Mouse (Mus musculus): ENCODE measurements around the gene Snrpe.

Gene Snrpe

DNA sequence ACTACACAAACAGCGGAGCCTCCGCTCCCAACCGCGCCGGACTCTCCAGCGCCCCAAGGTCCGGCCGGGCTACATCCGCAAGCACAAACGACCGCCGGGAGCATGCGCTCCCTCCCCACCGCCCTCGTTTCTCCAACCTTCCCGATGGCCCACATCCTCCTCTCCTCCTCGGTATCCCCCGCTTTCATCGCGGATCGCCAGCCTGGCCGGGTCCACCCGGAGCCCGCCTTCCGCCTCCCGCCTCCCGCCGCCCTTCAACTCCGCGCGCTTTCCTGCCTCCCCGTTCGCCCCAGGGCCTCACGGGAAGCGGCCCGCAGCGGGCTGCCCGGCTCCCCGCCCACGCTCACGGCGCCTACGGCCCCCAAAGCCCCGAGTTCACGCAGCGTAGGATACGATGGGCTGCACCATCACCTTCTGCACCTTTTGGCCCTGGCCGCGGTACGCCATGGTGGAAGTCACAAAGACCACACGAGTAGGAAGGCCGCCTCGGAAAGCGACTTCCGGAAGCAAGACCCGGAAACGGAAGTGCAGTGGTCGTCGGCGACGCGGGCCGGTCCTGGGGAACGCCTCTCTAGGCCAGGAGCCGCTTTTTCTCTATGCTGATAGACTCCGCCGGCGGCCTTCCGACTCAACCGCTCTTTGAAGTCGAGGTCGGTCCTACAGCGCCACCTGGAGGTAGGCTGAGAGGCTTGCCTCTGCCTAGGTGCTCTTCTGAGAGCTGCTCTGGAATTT, at the start of gene Snrpe:
Gene Snrpe, minus strand, starts transcription at position 521 of the 732 bp plus-strand sequence.
- peak; percentile 97 for DNase-seq (ENCODE audit: low read depth, low spot score)

DNA sequence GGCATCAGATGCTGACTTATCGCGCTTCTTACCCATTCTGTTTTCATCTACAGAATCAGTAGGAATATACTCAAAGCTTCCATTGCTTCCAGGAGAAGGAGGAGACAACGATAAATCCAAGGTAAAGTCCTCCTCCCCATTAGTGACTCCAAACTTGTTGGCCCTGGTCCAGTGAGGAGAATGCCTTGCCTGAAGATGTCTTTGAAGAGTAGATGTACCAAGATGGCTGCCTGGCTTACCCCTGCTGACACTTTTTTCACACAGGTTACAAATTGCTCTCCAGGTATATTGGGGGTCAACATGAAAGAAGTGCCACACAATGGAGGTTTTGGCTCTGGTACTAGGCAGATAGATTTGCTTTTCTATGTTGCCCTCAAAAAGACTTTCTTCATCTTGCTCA, 48.8 kb upstream of the Snrpe start:
- no peak for DNase-seq (ENCODE audit: low read depth, low spot score)

- no peak for DNase-seq (ENCODE audit: low read depth, low spot score)
Measured at GRCm38 (mm10) chr1:133656811-133657210, 46.7 kb upstream of the Snrpe start.

- DNase-seq (ENCODE audit: low read depth, low spot score) = no peak
Measured at GRCm38 (mm10) chr1:133653033-133653432, 42.9 kb upstream of the Snrpe start.

DNA sequence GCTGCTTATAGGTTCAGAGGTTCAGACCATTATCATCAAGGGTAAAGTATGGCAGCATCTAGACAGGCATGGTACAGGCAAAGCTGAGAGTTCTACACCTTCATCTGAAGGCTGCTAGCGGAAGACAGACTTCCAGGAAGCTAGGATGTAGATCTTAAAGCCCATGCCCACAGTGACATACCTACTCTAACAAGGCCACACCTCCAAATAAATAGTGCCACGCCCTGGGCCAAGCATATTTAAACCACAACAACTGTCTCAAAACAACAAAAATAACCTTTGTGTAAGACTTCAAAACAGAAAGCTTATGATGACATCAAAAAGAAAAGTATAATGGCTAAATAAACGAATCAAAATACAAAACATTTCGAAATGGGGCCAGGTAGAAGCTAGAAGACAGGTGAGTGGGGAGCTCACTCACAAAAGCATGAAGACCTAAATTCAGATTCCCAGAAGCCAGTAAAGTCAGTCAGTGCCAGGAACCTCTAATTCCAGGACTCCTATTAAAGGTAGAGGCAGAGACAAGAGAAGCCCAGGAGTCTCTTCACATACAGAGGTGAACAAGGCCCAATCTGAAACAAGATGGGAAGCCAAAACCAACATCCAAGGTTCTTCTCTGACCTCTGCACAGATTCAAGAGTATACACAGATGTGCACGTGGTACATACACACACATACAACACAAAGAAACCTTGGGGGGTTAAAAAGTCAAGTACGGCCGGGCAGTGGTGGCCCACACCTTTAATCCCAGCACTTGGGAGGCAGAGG, 40.4 kb upstream of the Snrpe start:
- DNase-seq (ENCODE audit: low read depth, low spot score) = no peak

DNA sequence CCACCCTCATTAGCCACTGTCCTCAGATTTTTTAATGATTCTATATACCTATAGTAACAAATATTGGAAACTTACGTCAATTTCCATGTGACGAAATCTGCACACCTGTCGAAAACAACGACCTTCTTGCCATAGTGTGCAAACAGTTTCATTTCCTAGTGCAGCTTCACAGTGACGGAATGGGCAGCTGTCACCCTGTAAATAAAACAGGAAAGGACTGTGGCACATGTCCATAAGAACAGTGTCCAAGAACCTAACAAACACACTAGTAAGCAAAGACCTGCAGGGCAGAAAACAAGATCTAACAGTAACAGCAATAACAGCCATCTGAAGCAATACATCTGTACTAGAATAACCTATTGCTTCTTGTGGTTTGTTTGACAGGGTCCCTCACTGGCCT, 35.6 kb upstream of the Snrpe start:
- DNase-seq (ENCODE audit: low read depth, low spot score) = peak; percentile 44

DNA sequence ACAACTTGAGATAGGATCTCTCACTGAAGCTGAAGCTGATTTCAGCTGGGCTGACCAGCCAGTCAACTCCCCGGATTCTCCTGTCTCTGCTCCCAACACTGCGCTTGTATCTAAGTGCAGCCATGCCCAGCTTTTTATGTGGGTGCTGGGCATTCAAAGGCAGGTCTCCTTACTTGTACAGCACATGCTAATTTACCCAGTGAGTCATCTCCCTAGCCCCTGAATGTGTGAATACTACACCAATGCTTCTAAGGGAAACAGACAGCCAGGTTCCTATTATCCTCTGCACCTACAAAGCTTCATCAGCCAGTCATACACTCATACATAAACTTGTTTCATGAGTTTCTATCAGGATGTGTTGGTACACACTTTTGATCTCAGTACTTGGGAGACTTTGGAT, 31.1 kb upstream of the Snrpe start:
- no peak for DNase-seq (ENCODE audit: low read depth, low spot score)

- no peak for DNase-seq (ENCODE audit: low read depth, low spot score)
Measured at GRCm38 (mm10) chr1:133638517-133638916, 28.4 kb upstream of the Snrpe start.

DNA sequence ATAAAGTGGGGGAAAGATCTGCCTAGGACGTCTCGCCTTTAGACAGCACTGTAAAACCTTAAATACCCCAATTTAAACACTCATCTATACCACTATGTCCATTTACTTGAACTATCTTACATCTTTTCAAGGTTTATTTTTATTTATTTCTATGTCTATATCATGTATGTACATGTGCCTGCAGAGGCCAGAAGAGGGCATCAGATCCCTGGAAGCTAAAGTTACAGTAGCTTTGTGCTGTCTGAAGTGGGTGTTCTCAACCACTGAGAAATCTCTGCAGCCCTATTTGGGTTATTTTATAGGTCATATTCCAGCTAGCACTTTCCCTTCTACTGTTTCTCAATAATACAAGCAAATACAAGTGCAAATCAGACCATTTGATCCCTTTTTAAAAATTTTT, 22.1 kb upstream of the Snrpe start:
- DNase-seq (ENCODE audit: low read depth, low spot score) = no peak

DNA sequence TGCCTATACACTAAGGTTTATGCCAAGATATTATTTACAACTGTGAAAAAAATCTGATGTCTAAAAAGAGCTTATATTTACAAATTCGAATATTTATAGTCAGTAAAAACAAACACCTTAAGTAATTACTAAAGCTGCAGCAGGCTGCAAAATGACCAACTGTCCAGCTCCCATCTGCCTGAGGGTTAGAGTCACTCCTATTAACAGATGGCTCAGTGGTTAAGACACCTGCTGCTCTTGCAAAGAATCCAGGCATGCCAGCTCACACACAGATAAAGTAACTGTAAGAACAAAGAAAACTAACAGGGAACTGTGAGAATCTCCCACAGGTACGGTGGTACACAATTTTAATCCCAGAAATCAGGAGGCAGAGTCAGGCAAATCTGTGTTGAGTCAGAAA, 15.0 kb upstream of the Snrpe start:
- no peak for DNase-seq (ENCODE audit: low read depth, low spot score)

- no peak for DNase-seq (ENCODE audit: low read depth, low spot score)
Measured at GRCm38 (mm10) chr1:133618311-133618710, 8.2 kb upstream of the Snrpe start.

DNA sequence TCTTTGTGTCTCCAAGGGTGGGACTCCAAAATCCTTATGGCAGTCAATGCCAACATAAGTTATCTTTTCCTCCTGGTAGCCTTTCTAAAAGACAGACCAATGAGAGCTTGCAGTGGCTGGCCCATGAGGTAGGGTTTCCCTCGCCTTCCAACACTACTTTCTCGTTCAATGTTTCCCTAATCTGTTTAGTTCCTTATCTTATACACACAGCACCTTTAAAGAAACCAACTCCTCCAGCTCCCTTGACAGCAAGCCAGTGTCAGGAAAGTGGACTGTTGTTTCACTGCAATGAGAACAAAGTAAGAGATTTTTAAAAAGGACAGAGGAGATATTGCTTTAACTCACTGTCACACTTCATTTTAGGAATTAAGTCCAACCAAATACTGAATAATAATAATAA, 7.8 kb upstream of the Snrpe start:
- DNase-seq (ENCODE audit: low read depth, low spot score) = no peak

GRCm38 (mm10) chr1:133613817-133614216, 3.7 kb upstream of the Snrpe start:
- no peak for DNase-seq (ENCODE audit: low read depth, low spot score)

- DNase-seq (ENCODE audit: low read depth, low spot score) = no peak
Measured at GRCm38 (mm10) chr1:133611436-133611835, 1.3 kb upstream of the Snrpe start.

DNA sequence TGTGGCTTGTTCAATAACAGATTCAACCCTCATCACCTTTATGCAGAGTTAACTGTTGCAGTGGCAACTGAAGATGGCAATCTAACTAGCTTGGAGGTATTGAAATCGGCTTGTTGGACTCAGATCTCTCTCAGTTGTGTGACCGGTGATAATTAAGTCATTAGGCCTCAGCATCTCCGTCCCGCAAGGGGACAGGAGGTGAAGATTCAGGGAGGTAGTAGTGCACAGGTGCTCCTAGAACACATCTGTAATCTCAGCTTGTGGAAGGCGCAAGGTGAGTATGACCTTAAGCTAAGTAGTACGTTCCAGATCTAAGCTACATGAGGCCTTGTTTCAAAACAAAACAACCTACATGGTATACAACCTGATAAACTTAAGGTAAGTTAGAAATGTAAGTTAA, 510 bp upstream of the Snrpe start:
- DNase-seq (ENCODE audit: low read depth, low spot score) = no peak

DNA sequence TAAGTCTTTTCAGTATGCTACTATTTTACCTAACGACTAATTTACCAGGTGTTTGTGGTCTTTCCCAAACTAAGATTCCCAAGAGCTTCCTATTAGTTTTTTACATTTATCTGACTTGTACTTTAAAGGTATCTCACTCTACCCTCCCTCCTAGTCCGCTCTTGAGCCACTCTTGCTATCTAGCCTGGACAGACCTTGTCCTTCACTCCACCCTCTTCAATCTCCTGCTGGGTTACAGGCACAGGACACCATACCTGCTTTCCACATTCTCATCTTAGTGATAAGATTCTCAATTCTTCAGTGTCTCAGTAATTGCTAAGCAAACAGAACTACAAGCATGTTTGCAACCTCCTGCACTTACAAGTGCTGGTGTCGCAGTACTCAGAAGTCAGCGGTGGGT, 6.9 kb downstream of the Snrpe start:
- DNase-seq (ENCODE audit: low read depth, low spot score) = no peak

- no peak for DNase-seq (ENCODE audit: low read depth, low spot score)
Measured at GRCm38 (mm10) chr1:133596298-133597007, 13.6 kb downstream of the Snrpe start.

DNA sequence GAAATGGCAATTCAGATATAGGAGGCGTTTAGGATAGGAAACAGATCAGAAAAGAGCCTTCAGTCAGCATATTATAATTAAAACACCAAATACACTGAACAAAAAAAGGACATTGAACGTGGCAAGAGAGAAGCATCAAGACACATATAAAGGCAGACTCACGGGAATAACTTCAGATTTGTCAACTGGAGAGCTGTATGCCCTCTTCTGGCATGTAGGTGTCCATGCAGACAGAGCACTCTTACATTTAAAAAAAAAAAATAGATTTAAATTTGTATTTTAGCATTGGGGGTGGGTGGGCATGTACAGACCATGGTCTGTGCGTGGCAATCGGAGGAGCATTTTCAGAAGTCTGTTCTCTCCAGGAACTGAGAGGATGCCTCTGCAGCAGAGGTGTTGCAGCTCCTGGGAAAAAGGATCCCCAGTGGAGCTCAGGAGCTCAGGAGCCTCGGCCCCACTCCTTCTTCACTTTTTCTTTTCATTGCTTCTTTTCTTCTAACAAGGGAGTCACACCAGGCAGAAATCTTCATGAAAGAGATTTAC, 24.0 kb downstream of the Snrpe start:
- DNase-seq (ENCODE audit: low read depth, low spot score) = no peak

GRCm38 (mm10) chr1:133571293-133571692, 38.8 kb downstream of the Snrpe start:
- DNase-seq (ENCODE audit: low read depth, low spot score) = no peak
